Mouse (Mus musculus): ENCODE results near the gene Klf5. TPM values are rescaled to one million over a fixed set of nuclear protein-coding genes. Genes with fewer than 3 reads are reported as not detected.

Gene Klf5
- total RNA-seq, 2 experiments from 2014 or later = 0.45 to 1.4 TPM

Other genes starting within 250 kb of the Klf5 start
- gene Pibf1, start 199.3 kb upstream of the Klf5 start, total RNA-seq (2021) = 1 to 10 TPM; 7.7 to 8.3 TPM
- gene Dis3, start 198.9 kb upstream of the Klf5 start, total RNA-seq (2021) = 10 to 100 TPM in 1 of 2 experiments, 1 to 10 TPM in 1; 9.4 to 10.3 TPM